Comparison of ENCODE assay signal across 7 mouse cellular contexts in the genomic region with DNA sequence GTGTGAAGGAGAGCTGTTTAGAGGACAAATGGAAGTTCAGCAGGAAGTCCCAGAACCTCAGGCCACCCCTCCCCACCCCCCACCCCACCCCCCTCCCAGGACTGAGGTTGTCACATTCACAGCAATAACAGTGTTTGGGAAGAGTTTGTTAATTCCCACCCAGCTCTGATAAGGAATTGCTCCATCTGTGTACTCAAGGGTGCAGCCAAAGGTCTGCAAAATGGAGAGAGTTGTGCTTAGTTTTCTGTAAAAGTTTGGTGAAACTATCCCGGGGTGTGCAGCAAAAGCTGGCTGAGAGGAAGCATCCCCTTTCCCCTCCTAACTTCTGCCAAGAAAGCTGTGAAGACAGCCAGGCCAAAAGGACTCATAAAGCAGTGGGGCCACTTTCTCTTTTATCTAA. TPM values are rescaled to one million over a fixed set of nuclear protein-coding genes. Genes with fewer than 3 reads are reported as not detected.
DNase-seq lines count a peak whose midpoint lies in the region; ATAC-seq and TF ChIP-seq lines count a peak whose summit lies in the region.

No protein-coding gene starts in this region.

- TF ChIP-seq CTCF in G1E (IDR thresholded peaks at IDR 0.05; ENCODE audit: low read depth, low read length) = no peak

- DNase-seq in G1E (ENCODE audit: low spot score) = peak; percentile 19
- peak; percentile 71 for DNase-seq in yolk sac, embryonic 10.5 days (ENCODE audit: low spot score)
- DNase-seq in gastrocnemius, postnatal 36 days = no peak
- DNase-seq in thymus, postnatal 4 days = no peak

- peaks cover 34% of the 10 kb centered on the region for H3K4me1 ChIP-seq in G1E (ENCODE audit: insufficient read depth, low read depth, low read length)
- H3K4me1 ChIP-seq in embryonic facial prominence, embryonic 15.5 days = no peaks in the 10 kb centered on the region
- H3K4me1 ChIP-seq in hindbrain, embryonic 12.5 days = peaks cover 17% of the 10 kb centered on the region
- peaks cover 13% of the 10 kb centered on the region for H3K4me1 ChIP-seq in liver, embryonic 16.5 days (ENCODE audit: control insufficient read depth, low read depth, low read length)

- peak overlapping the region; percentile 79; the same call in 1 of the 2 replicates for H3K4me2 ChIP-seq in embryonic facial prominence, embryonic 15.5 days (replicated peaks)
- peak overlapping the region; percentile 54 for H3K4me2 ChIP-seq in hindbrain, embryonic 12.5 days (replicated peaks)
- H3K4me2 ChIP-seq in liver, embryonic 16.5 days (ENCODE audit: low read depth, low read length) = peak overlapping the region; percentile 62

- ATAC-seq in G1E (ENCODE audit: extremely low read depth, insufficient number of reproducible peaks, low FRiP score, poor library complexity, severe bottlenecking) = no peak
- no peak for ATAC-seq in embryonic facial prominence, embryonic 15.5 days (ENCODE audit: insufficient number of reproducible peaks, low FRiP score, low TSS enrichment, low read depth)
- no peak for ATAC-seq in hindbrain, embryonic 12.5 days (ENCODE audit: low FRiP score)
- peak; percentile 64 for ATAC-seq in liver, embryonic 16.5 days (ENCODE audit: low read depth)

- peak overlapping the region; percentile 77 for H3K4me3 ChIP-seq in G1E (ENCODE audit: low read depth, low read length)
- H3K4me3 ChIP-seq in embryonic facial prominence, embryonic 15.5 days (replicated peaks) = peak overlapping the region; percentile 79; the same call in 1 of the 2 replicates
- peak overlapping the region; percentile 62; the same call in 1 of the 2 replicates for H3K4me3 ChIP-seq in hindbrain, embryonic 12.5 days
- peak overlapping the region; percentile 86 for H3K4me3 ChIP-seq in liver, embryonic 16.5 days (ENCODE audit: low read depth, low read length)

- H3K9me3 ChIP-seq in G1E (replicated peaks) = no peaks in the 10 kb centered on the region
- H3K9me3 ChIP-seq in embryonic facial prominence, embryonic 15.5 days (replicated peaks) = no peaks in the 10 kb centered on the region
- no peaks in the 10 kb centered on the region for H3K9me3 ChIP-seq in hindbrain, embryonic 12.5 days (replicated peaks)
- no peaks in the 10 kb centered on the region for H3K9me3 ChIP-seq in liver, embryonic 16.5 days (replicated peaks; ENCODE audit: control insufficient read depth, low read length)

- H3K27me3 ChIP-seq in G1E (ENCODE audit: insufficient read depth, low read length) = peaks cover 5% of the 10 kb centered on the region
- no peaks in the 10 kb centered on the region for H3K27me3 ChIP-seq in embryonic facial prominence, embryonic 15.5 days
- H3K27me3 ChIP-seq in hindbrain, embryonic 12.5 days = no peaks in the 10 kb centered on the region
- H3K27me3 ChIP-seq in liver, embryonic 16.5 days (ENCODE audit: control insufficient read depth, insufficient read depth, low read depth, low read length) = no peaks in the 10 kb centered on the region

- WGBS in embryonic facial prominence, embryonic 15.5 days = 28% methylated on average over 1 of the region's 1 CpGs
- 64% methylated on average over 1 of the region's 1 CpGs for WGBS in hindbrain, embryonic 12.5 days
- 0% methylated on average over 1 of the region's 1 CpGs for WGBS in liver, embryonic 16.5 days (ENCODE audit: insufficient replicate concordance)

- no peak overlapping the region for H3K27ac ChIP-seq in embryonic facial prominence, embryonic 15.5 days (replicated peaks)
- no peak overlapping the region for H3K27ac ChIP-seq in hindbrain, embryonic 12.5 days
- peak overlapping the region; percentile 88 for H3K27ac ChIP-seq in liver, embryonic 16.5 days (ENCODE audit: low read length)

- H3K9ac ChIP-seq in embryonic facial prominence, embryonic 15.5 days = no peak overlapping the region
- H3K9ac ChIP-seq in hindbrain, embryonic 12.5 days = no peak overlapping the region
- H3K9ac ChIP-seq in liver, embryonic 16.5 days (ENCODE audit: low read depth, low read length) = peak overlapping the region; percentile 87

- intact Hi-C loops in gastrocnemius, postnatal 36 days (cut with DNase I) = no loop called here

- H3K36me3 ChIP-seq in G1E (replicated peaks) = peaks cover 38% of the 10 kb centered on the region
- no peaks in the 10 kb centered on the region for H3K36me3 ChIP-seq in embryonic facial prominence, embryonic 15.5 days
- H3K36me3 ChIP-seq in hindbrain, embryonic 12.5 days = no peaks in the 10 kb centered on the region
- H3K36me3 ChIP-seq in liver, embryonic 16.5 days (ENCODE audit: control insufficient read depth, insufficient read depth) = no peaks in the 10 kb centered on the region

RNA-seq across cellular contexts. Expression of a gene that starts 1.4 kb away (rescaled TPM):
- total RNA-seq in G1E (2014; fragmentation: Nextera tagmentation) = 150 and 155 TPM in 2 replicates
- total RNA-seq in G1E (2017) = 84.6 and 89.2 TPM in 2 replicates
- polyA plus RNA-seq in G1E (2012) = 26.5 and 27.8 TPM in 2 replicates
- 43.8 and 44.6 TPM in 2 replicates for polyA plus RNA-seq in embryonic facial prominence, embryonic 15.5 days (2015; fragmentation: Nextera tagmentation; extraction: Ambion mirVana)
- polyA plus RNA-seq in hindbrain, embryonic 12.5 days (2016; fragmentation: Nextera tagmentation; extraction: Ambion mirVana) = 71.1 and 72.6 TPM in 2 replicates
- 53.5 and 54.0 TPM in 2 replicates for polyA plus RNA-seq in liver, embryonic 16.5 days (2015; fragmentation: Nextera tagmentation; extraction: Ambion mirVana)
- 1 to 10 TPM; 1.8 to 2.4 TPM for total RNA-seq in gastrocnemius, postnatal 36 days (2021)

RNA-seq across cellular contexts. Expression of a gene that starts 17.6 kb away (rescaled TPM):
- total RNA-seq in G1E (2014; fragmentation: Nextera tagmentation) = not detected in 2 replicates
- total RNA-seq in G1E (2017) = 0.06 and 0.11 TPM in 2 replicates
- polyA plus RNA-seq in G1E (2012) = not detected in 2 replicates
- polyA plus RNA-seq in embryonic facial prominence, embryonic 15.5 days (2015; fragmentation: Nextera tagmentation; extraction: Ambion mirVana) = 0.95 and 1.0 TPM in 2 replicates
- 1.4 and 1.9 TPM in 2 replicates for polyA plus RNA-seq in hindbrain, embryonic 12.5 days (2016; fragmentation: Nextera tagmentation; extraction: Ambion mirVana)
- not detected in 2 replicates for polyA plus RNA-seq in liver, embryonic 16.5 days (2015; fragmentation: Nextera tagmentation; extraction: Ambion mirVana)
- total RNA-seq in gastrocnemius, postnatal 36 days (2021) = not detected

Comparison
In these comparisons a context has a peak if more than half of its experiments do, and no peak if none do; other contexts are left out.
1. DNase-seq: peak in G1E (single experiment) and yolk sac, embryonic 10.5 days (single experiment); none in gastrocnemius, postnatal 36 days (0 of 2) and thymus, postnatal 4 days (single experiment).
2. Peak in every context shown above with its lines, with median percentiles within 50 percentile points of each other: H3K4me3 ChIP-seq and H3K4me2 ChIP-seq.